Mouse (Mus musculus) myocyte (in vitro differentiated cells): Measurements from ENCODE around the gene Wdr12.

Source experiments
- POLR2A ChIP-seq: IDR thresholded peaks from one replicate; pipeline ENCODE4 v1.6.1; 2011; ENCODE audit warnings: low read depth, mild to moderate bottlenecking, control low read depth, moderate library complexity; ENCODE audit not compliant: insufficient read length
- POLR2AphosphoS2 ChIP-seq: IDR thresholded peaks from one replicate; pipeline ENCODE4 v1.6.1; 2011; ENCODE audit warnings: low read depth, control low read depth; ENCODE audit not compliant: insufficient read length

DNA sequence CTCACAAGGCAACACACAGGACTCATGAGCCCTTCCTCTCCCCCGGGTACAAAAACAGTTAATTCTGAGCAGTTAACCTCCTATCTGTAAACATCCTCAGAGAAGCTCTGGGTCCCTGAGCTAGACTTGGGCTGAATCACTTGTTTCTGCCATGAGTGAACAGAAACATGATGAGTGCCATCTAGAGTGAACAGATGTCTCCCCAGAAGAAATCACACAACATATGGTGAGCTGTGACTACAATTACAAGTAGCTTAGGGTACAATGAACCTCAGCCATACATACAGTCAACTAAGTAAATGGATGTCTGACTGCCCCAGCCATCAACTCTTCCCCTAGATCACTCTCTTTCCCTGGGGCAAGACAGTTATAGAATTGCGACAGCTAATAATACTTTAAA is 63.4 kb downstream of the Wdr12 start:
- TF ChIP-seq POLR2AphosphoS2 (no peak), POLR2A (no peak)
